10 mouse cellular contexts compared by ENCODE assay signal in the genomic region with DNA sequence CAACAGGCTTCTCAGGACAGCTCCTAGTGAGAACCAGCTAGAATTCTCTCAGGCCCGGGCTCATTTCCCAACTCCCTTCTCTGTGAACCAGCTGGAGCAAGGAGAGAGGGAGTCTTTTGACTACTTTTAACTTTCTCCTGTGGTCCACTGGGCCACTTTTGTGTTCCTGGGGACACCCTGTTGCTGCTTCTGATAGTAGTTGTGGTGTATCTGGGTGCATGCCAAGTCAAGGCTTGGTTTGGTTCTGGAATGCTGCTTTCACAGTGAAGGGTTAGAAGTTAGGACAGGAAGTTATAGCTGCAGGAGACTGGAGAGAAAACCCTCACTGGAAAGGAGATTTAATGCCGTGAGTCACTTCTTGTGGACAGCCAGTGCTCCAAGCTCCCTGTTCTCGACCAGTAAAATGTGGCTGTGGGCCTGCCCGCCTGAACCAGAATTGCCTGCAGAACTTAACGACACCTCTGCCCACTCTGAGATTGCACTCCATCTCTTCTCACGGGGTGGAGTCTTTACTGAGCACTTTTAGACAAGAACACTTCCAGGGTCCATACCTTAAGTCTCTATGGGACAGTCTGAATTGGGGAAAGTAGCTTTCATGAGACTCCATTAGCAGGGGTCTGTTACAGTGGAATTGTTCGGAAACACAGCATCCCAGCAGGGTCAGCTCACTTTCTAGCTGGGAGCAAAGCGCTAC.
DNase-seq lines count a peak whose midpoint lies in the region; ATAC-seq lines count a peak whose summit lies in the region.
"Had no signal": no experiment of that assay in that cellular context is flagged by ENCODE, and none has a peak within 500 bp of the region (broad histone marks: within the 10 kb centered on the region; RNA-seq: fewer than 3 reads in every experiment).

No protein-coding gene starts in this region.

- peaks cover 27% of the 10 kb centered on the region for H3K4me1 ChIP-seq in heart, embryonic 15.5 days (replicated peaks)
- H3K4me1 ChIP-seq in limb, embryonic 10.5 days: peaks cover 33% of the 10 kb centered on the region

- H3K9me3 ChIP-seq in heart, embryonic 15.5 days (replicated peaks): no peaks in the 10 kb centered on the region
- H3K9me3 ChIP-seq in limb, embryonic 10.5 days (replicated peaks): no peaks in the 10 kb centered on the region
- H3K9me3 ChIP-seq: embryonic facial prominence, embryonic 13.5 days had no signal

- no peak overlapping the region for H3K9ac ChIP-seq in heart, embryonic 15.5 days
- H3K9ac ChIP-seq: embryonic facial prominence, embryonic 13.5 days had no signal

- H3K27me3 ChIP-seq in heart, embryonic 15.5 days: no peaks in the 10 kb centered on the region
- no peaks in the 10 kb centered on the region for H3K27me3 ChIP-seq in limb, embryonic 10.5 days (ENCODE audit: low read depth, poor library complexity, severe bottlenecking)
- H3K27me3 ChIP-seq: embryonic facial prominence, embryonic 13.5 days had no signal

- peak overlapping the region; percentile 95 for H3K27ac ChIP-seq in heart, embryonic 15.5 days
- peak overlapping the region; percentile 62; the same call in 1 of the 2 replicates for H3K27ac ChIP-seq in limb, embryonic 10.5 days
- H3K27ac ChIP-seq: embryonic facial prominence, embryonic 13.5 days; hindbrain, postnatal 0 days had no signal

- no peak for ATAC-seq in heart, embryonic 15.5 days (replicated peaks; ENCODE audit: insufficient number of reproducible peaks, insufficient read depth, low FRiP score, low read depth)
- ATAC-seq: hindbrain, postnatal 0 days had no signal

- peak overlapping the region; percentile 45; the same call in 1 of the 2 replicates for H3K4me2 ChIP-seq in heart, embryonic 15.5 days
- H3K4me2 ChIP-seq: embryonic facial prominence, embryonic 13.5 days had no signal

- 42% methylated on average over 8 of the region's 8 CpGs for WGBS in heart, embryonic 15.5 days
- WGBS in limb, embryonic 10.5 days: 62% methylated on average over 8 of the region's 8 CpGs

- peak; percentile 13 for DNase-seq in ovary, postnatal 14 days (ENCODE audit: low spot score)
- no peak for DNase-seq in ovary, postnatal 36 days (ENCODE audit: low spot score)
- no peak for DNase-seq in limb, embryonic 10.5 days (ENCODE audit: low spot score)
- peak; percentile 65 for DNase-seq in testis, postnatal 10 days (ENCODE audit: low spot score)
- DNase-seq in gastrocnemius, postnatal 4 days (ENCODE audit: low spot score in 2 of 2): no peak
- no peak for DNase-seq in frontal cortex, postnatal 36 days (ENCODE audit: low spot score in 2 of 2)
- DNase-seq in spleen, adult 12 weeks (ENCODE audit: low spot score): no peak

- no peak overlapping the region for H3K4me3 ChIP-seq in heart, embryonic 15.5 days
- H3K4me3 ChIP-seq in limb, embryonic 10.5 days: no peak overlapping the region
- H3K4me3 ChIP-seq: embryonic facial prominence, embryonic 13.5 days had no signal

- H3K36me3 ChIP-seq in heart, embryonic 15.5 days: no peaks in the 10 kb centered on the region
- no peaks in the 10 kb centered on the region for H3K36me3 ChIP-seq in limb, embryonic 10.5 days
- H3K36me3 ChIP-seq: embryonic facial prominence, embryonic 13.5 days had no signal

Comparison
In these comparisons a context has a peak if more than half of its experiments do, and no peak if none do; other contexts are left out.
1. DNase-seq: peak in ovary, postnatal 14 days (single experiment) and testis, postnatal 10 days (single experiment); none in ovary, postnatal 36 days (single experiment), limb, embryonic 10.5 days (single experiment), gastrocnemius, postnatal 4 days (0 of 2), frontal cortex, postnatal 36 days (0 of 2) and spleen, adult 12 weeks (single experiment).